Comparison of ENCODE assay signal across 8 mouse cellular contexts in the genomic region with DNA sequence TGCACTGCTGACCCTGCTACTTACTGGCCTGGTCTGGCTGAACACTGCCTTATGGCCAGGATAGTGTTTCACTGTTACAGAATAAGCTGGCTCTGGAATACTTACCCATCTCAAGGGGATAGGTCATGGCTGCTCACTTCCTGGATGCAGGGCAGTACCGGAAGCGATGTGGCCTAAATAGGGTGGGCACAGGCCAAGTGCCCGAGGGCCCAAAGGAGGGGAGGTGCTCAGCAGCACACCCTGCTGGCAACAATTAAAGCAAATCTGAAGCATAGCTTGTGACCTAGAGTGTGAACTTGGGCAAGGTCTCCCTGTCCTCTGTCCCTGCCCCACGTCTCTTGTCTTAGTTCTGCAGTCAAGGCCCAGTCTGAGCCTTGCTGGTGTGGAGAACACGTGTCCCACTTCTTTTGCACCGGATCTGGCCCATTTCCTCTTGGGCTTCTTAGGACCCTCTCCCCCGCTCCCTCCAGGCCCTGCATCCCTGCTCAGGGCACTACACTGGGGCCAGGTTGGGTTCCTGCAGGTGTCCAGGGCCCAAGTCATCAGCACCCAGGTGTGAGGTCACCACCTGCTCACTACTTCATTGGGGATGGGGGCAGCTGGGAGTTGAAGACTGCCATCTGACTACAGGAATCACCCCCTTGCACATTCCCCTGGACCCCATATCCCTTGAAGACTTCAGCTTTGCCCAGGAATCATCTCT. TPM values are rescaled to one million over a fixed set of nuclear protein-coding genes. Genes with fewer than 3 reads are reported as not detected.
DNase-seq lines count a peak whose midpoint lies in the region; ATAC-seq and TF ChIP-seq lines count a peak whose summit lies in the region.
"Had no signal": no experiment of that assay in that cellular context is flagged by ENCODE, and none has a peak within 500 bp of the region (broad histone marks: within the 10 kb centered on the region; RNA-seq: fewer than 3 reads in every experiment).

No protein-coding gene starts in this region.

- no peak overlapping the region for H3ac ChIP-seq in C2C12 (ENCODE audit: control insufficient read depth, insufficient read length, low read depth)

- peak; percentile 36 for TF ChIP-seq RAD21 in MEL (IDR thresholded peaks at IDR 0.05; ENCODE audit: low read depth, low read length)

- H3K27me3 ChIP-seq in kidney, adult 2 months (replicated peaks; ENCODE audit: control insufficient read depth, insufficient read depth, low read length), result no peaks in the 10 kb centered on the region
- H3K27me3 ChIP-seq in kidney, embryonic 16.5 days (ENCODE audit: insufficient read depth, low read length), result no peaks in the 10 kb centered on the region
- H3K27me3 ChIP-seq in C2C12 (ENCODE audit: control insufficient read depth, insufficient read depth, insufficient read length) (no peaks in the 10 kb centered on the region), MEL (ENCODE audit: control insufficient read depth in 1 of 2, insufficient read depth in 2 of 2, low read length in 2 of 2) (no peaks in the 10 kb centered on the region)
- H3K27me3 ChIP-seq in kidney, postnatal 0 days (ENCODE audit: insufficient read depth, low read length), result no peaks in the 10 kb centered on the region
- H3K27me3 ChIP-seq: midbrain, embryonic 12.5 days had no signal

- H3K79me3 ChIP-seq in C2C12 (ENCODE audit: low read depth), result peaks cover 9% of the 10 kb centered on the region

- no peak for TF ChIP-seq EP300 in MEL (IDR thresholded peaks at IDR 0.05; ENCODE audit: low read depth in 1 of 2, low read length in 2 of 2)

- peak; percentile 64 for DNase-seq in kidney, adult 2 months
- DNase-seq in MEL (ENCODE audit: low read depth, low spot score), result peak; percentile 48
- DNase-seq in kidney, postnatal 0 days (ENCODE audit: low spot score), result peak; percentile 65

- no peaks in the 10 kb centered on the region for H3K36me3 ChIP-seq in kidney, adult 2 months (ENCODE audit: control insufficient read depth, insufficient read depth, low read length)
- H3K36me3 ChIP-seq in kidney, embryonic 16.5 days (ENCODE audit: insufficient read depth, low read length), result 0 out of 2 replicates have a peak, but pooled peaks cover 3% of the 10 kb centered on the region
- no peaks in the 10 kb centered on the region for H3K36me3 ChIP-seq in C2C12 (ENCODE audit: control insufficient read depth, insufficient read depth)
- no peaks in the 10 kb centered on the region; a peak in 2 of 4 replicates for H3K36me3 ChIP-seq in MEL (ENCODE audit: control insufficient read depth in 1 of 2, insufficient read depth in 2 of 2, low read length in 2 of 2)
- peaks cover 9% of the 10 kb centered on the region; the same call in 1 of the 2 replicates for H3K36me3 ChIP-seq in kidney, postnatal 0 days (ENCODE audit: insufficient read depth, low read length)

- no peak for ATAC-seq in kidney, embryonic 16.5 days (ENCODE audit: low FRiP score, low TSS enrichment)
- ATAC-seq in kidney, postnatal 0 days (replicated peaks; ENCODE audit: low FRiP score, low read depth), result 0 out of 2 replicates have a peak, but pooled peaks have one; percentile 2
- no peak for ATAC-seq in activated CD4-positive, CD25-positive, alpha-beta regulatory T cell, adult 4 months
- no peak for ATAC-seq in megakaryocyte-erythroid progenitor cell, adult 5-6 weeks (replicated peaks; ENCODE audit: low FRiP score, low TSS enrichment, poor library complexity, severe bottlenecking)

- TF ChIP-seq POLR2A in kidney, adult 2 months (IDR thresholded peaks at IDR 0.05; ENCODE audit: low read depth, low read length), result no peak
- peak in 1 of 2 experiments; percentile 53; a peak in 2 of 4 replicates for TF ChIP-seq POLR2A in MEL (IDR thresholded peaks at IDR 0.05; ENCODE audit: control insufficient read depth in 1 of 2, insufficient read depth in 1 of 2, low read depth in 1 of 2, low read length in 2 of 2, poor library complexity in 1 of 2)

- H3K4me3 ChIP-seq in kidney, adult 2 months (ENCODE audit: insufficient read depth, low read depth, low read length), result no peak overlapping the region
- H3K4me3 ChIP-seq in kidney, embryonic 16.5 days (ENCODE audit: low read length), result no peak overlapping the region
- no peak overlapping the region for H3K4me3 ChIP-seq in C2C12 (ENCODE audit: insufficient read depth, poor library complexity, severe bottlenecking)
- no peak overlapping the region for H3K4me3 ChIP-seq in MEL (ENCODE audit: control insufficient read depth in 1 of 2, insufficient read depth in 1 of 2, low read depth in 2 of 2, low read length in 2 of 2)
- H3K4me3 ChIP-seq in kidney, postnatal 0 days (replicated peaks; ENCODE audit: low read depth, low read length), result no peak overlapping the region
- H3K4me3 ChIP-seq: midbrain, embryonic 12.5 days had no signal

- no peak overlapping the region for H3K27ac ChIP-seq in kidney, adult 2 months (ENCODE audit: insufficient read depth, low read depth, low read length)
- H3K27ac ChIP-seq in kidney, embryonic 16.5 days (ENCODE audit: low read length), result no peak overlapping the region
- H3K27ac ChIP-seq in MEL (ENCODE audit: control insufficient read depth, low read depth, low read length), result no peak overlapping the region
- H3K27ac ChIP-seq in kidney, postnatal 0 days, result no peak overlapping the region

- H3K9me3 ChIP-seq in kidney, embryonic 16.5 days (ENCODE audit: low read length), result no peaks in the 10 kb centered on the region
- H3K9me3 ChIP-seq in MEL (replicated peaks; ENCODE audit: insufficient read depth, low read length), result no peaks in the 10 kb centered on the region
- no peaks in the 10 kb centered on the region for H3K9me3 ChIP-seq in kidney, postnatal 0 days (replicated peaks; ENCODE audit: low read length)
- H3K9me3 ChIP-seq: midbrain, embryonic 12.5 days had no signal

- H3K79me2 ChIP-seq in C2C12 (ENCODE audit: control insufficient read depth, insufficient read depth) (peaks cover 14% of the 10 kb centered on the region), MEL (ENCODE audit: control insufficient read depth, insufficient read depth, low read length, poor library complexity) (peaks cover 16% of the 10 kb centered on the region)

- H3K9ac ChIP-seq in kidney, embryonic 16.5 days (replicated peaks; ENCODE audit: low read length), result no peak overlapping the region
- no peak overlapping the region for H3K9ac ChIP-seq in MEL (ENCODE audit: control insufficient read depth, low read depth, low read length, poor library complexity, severe bottlenecking)
- H3K9ac ChIP-seq in kidney, postnatal 0 days (ENCODE audit: low read depth, low read length), result no peak overlapping the region
- H3K9ac ChIP-seq: midbrain, embryonic 12.5 days had no signal

- peak; percentile 70 for TF ChIP-seq CTCF in kidney, adult 2 months (conservative IDR thresholded peaks at IDR 0.05; ENCODE audit: insufficient read depth, insufficient read length, low read depth, low read length)
- TF ChIP-seq CTCF in C2C12 (IDR thresholded peaks at IDR 0.05; ENCODE audit: control insufficient read depth, insufficient read depth, insufficient read length) (peak; percentile 53), MEL (IDR thresholded peaks at IDR 0.05 in 2 of 3, conservative IDR thresholded peaks at IDR 0.05 in 1 of 3; ENCODE audit: control insufficient read depth in 1 of 3, insufficient read depth in 1 of 3, low read depth in 2 of 3, low read length in 3 of 3, poor library complexity in 1 of 3, severe bottlenecking in 1 of 3) (peak; percentile 63 to 67 (median 64))
- TF ChIP-seq CTCF in kidney, postnatal 0 days (IDR thresholded peaks at IDR 0.05; ENCODE audit: low read depth), result peak; percentile 73

- 35% methylated on average over 7 of the region's 7 CpGs for WGBS in kidney, adult 2 months
- 44% methylated on average over 7 of the region's 7 CpGs for WGBS in kidney, embryonic 16.5 days
- WGBS in kidney, postnatal 0 days, result 41% methylated on average over 7 of the region's 7 CpGs

- H3K4me1 ChIP-seq in kidney, adult 2 months (ENCODE audit: control insufficient read depth, insufficient read depth, low read length), result peaks cover 22% of the 10 kb centered on the region
- peaks cover 6% of the 10 kb centered on the region for H3K4me1 ChIP-seq in kidney, embryonic 16.5 days (ENCODE audit: insufficient read depth, low read length)
- peaks cover 0 to 8% of the 10 kb centered on the region in 2 experiments; a peak in 1 of 4 replicates for H3K4me1 ChIP-seq in MEL (ENCODE audit: control insufficient read depth in 1 of 2, insufficient read depth in 2 of 2, low read length in 2 of 2)
- peaks cover 4% of the 10 kb centered on the region; the same call in 1 of the 2 replicates for H3K4me1 ChIP-seq in kidney, postnatal 0 days (replicated peaks; ENCODE audit: insufficient read depth, low read length)

- no peak overlapping the region for H3K4me2 ChIP-seq in kidney, embryonic 16.5 days (replicated peaks; ENCODE audit: low read depth, low read length)
- H3K4me2 ChIP-seq in kidney, postnatal 0 days (ENCODE audit: low read length), result no peak overlapping the region
- H3K4me2 ChIP-seq: midbrain, embryonic 12.5 days had no signal

RNA-seq across cellular contexts. Expression of a gene that starts 4.3 kb away (rescaled TPM):
- polyA plus RNA-seq in kidney, adult 2 months (2012; rRNA removed), result 37.2 and 38.4 TPM in 2 replicates
- polyA plus RNA-seq in kidney, embryonic 16.5 days (2015; fragmentation: Nextera tagmentation; extraction: Ambion mirVana), result 63.3 and 67.1 TPM in 2 replicates
- polyA plus RNA-seq in C2C12 (2012; fragmentation: generic; extraction: Trizol), result 66.5 TPM
- 109 and 141 TPM in 2 replicates for total RNA-seq in MEL (2012; rRNA removed)
- polyA plus RNA-seq in MEL (2012; ENCODE audit: insufficient read depth in 1 of 2, insufficient read length in 2 of 2, low read depth in 1 of 2, low replicate concordance in 2 of 2, missing spikeins in 1 of 2), result 100 to 1,000 TPM in 1 of 2 experiments, not detected in 1; 191 TPM
- 55.9 and 57.5 TPM in 2 replicates for polyA plus RNA-seq in kidney, postnatal 0 days (2015; fragmentation: Nextera tagmentation; extraction: Ambion mirVana)
- 100 to 1,000 TPM in 1 of 2 experiments, 10 to 100 TPM in 1; 88.6 to 103 TPM for polyA plus RNA-seq in activated CD4-positive, CD25-positive, alpha-beta regulatory T cell, adult 4 months (2017; shearing (Covaris generic))
- total RNA-seq in megakaryocyte-erythroid progenitor cell, adult 5-6 weeks (2014; fragmentation: Nextera tagmentation), result 107 and 121 TPM in 2 replicates
- total RNA-seq in megakaryocyte-erythroid progenitor cell, adult 5-6 weeks (2017), result 35.5 and 97.0 TPM in 2 replicates

RNA-seq across cellular contexts. Expression of a gene that starts 4.6 kb away (rescaled TPM):
- 55.5 and 69.0 TPM in 2 replicates for polyA plus RNA-seq in kidney, adult 2 months (2012; rRNA removed)
- polyA plus RNA-seq in kidney, embryonic 16.5 days (2015; fragmentation: Nextera tagmentation; extraction: Ambion mirVana), result 46.2 and 50.4 TPM in 2 replicates
- 37.0 TPM for polyA plus RNA-seq in C2C12 (2012; fragmentation: generic; extraction: Trizol)
- total RNA-seq in MEL (2012; rRNA removed), result 27.2 and 34.5 TPM in 2 replicates
- 10 to 100 TPM in 1 of 2 experiments, not detected in 1; 30.2 TPM for polyA plus RNA-seq in MEL (2012; ENCODE audit: insufficient read depth in 1 of 2, insufficient read length in 2 of 2, low read depth in 1 of 2, low replicate concordance in 2 of 2, missing spikeins in 1 of 2)
- 53.4 and 55.9 TPM in 2 replicates for polyA plus RNA-seq in kidney, postnatal 0 days (2015; fragmentation: Nextera tagmentation; extraction: Ambion mirVana)
- polyA plus RNA-seq in activated CD4-positive, CD25-positive, alpha-beta regulatory T cell, adult 4 months (2017; shearing (Covaris generic)), result 10 to 100 TPM; 38.5 to 50.9 TPM
- 24.6 and 29.3 TPM in 2 replicates for total RNA-seq in megakaryocyte-erythroid progenitor cell, adult 5-6 weeks (2014; fragmentation: Nextera tagmentation)
- 11.8 and 12.2 TPM in 2 replicates for total RNA-seq in megakaryocyte-erythroid progenitor cell, adult 5-6 weeks (2017)

RNA-seq across cellular contexts. Expression of a gene that starts 13.0 kb away (rescaled TPM):
- polyA plus RNA-seq in kidney, adult 2 months (2012; rRNA removed), result 32.2 and 40.7 TPM in 2 replicates
- polyA plus RNA-seq in kidney, embryonic 16.5 days (2015; fragmentation: Nextera tagmentation; extraction: Ambion mirVana), result 36.5 and 38.5 TPM in 2 replicates
- polyA plus RNA-seq in C2C12 (2012; fragmentation: generic; extraction: Trizol) (11.2 TPM), MEL (2012; ENCODE audit: insufficient read depth in 1 of 2, insufficient read length in 2 of 2, low read depth in 1 of 2, low replicate concordance in 2 of 2, missing spikeins in 1 of 2) (10 to 100 TPM in 1 of 2 experiments, not detected in 1; 15.1 TPM)
- total RNA-seq in MEL (2012; rRNA removed), result 19.5 and 26.8 TPM in 2 replicates
- polyA plus RNA-seq in kidney, postnatal 0 days (2015; fragmentation: Nextera tagmentation; extraction: Ambion mirVana), result 29.5 and 29.6 TPM in 2 replicates
- polyA plus RNA-seq in activated CD4-positive, CD25-positive, alpha-beta regulatory T cell, adult 4 months (2017; shearing (Covaris generic)), result 10 to 100 TPM; 12.8 to 26.0 TPM
- total RNA-seq in megakaryocyte-erythroid progenitor cell, adult 5-6 weeks (2014; fragmentation: Nextera tagmentation), result 9.1 and 11.8 TPM in 2 replicates
- 13.7 and 15.2 TPM in 2 replicates for total RNA-seq in megakaryocyte-erythroid progenitor cell, adult 5-6 weeks (2017)

RNA-seq across cellular contexts. Expression of a gene that starts 13.0 kb away (rescaled TPM):
- 162 and 199 TPM in 2 replicates for polyA plus RNA-seq in kidney, adult 2 months (2012; rRNA removed)
- polyA plus RNA-seq in kidney, embryonic 16.5 days (2015; fragmentation: Nextera tagmentation; extraction: Ambion mirVana), result 102 TPM in 2 replicates
- 107 TPM for polyA plus RNA-seq in C2C12 (2012; fragmentation: generic; extraction: Trizol)
- 60.1 and 74.8 TPM in 2 replicates for total RNA-seq in MEL (2012; rRNA removed)
- polyA plus RNA-seq in MEL (2012; ENCODE audit: insufficient read depth in 1 of 2, insufficient read length in 2 of 2, low read depth in 1 of 2, low replicate concordance in 2 of 2, missing spikeins in 1 of 2), result 10 to 100 TPM in 1 of 2 experiments, not detected in 1; 82.0 TPM
- polyA plus RNA-seq in kidney, postnatal 0 days (2015; fragmentation: Nextera tagmentation; extraction: Ambion mirVana), result 141 TPM in 2 replicates
- 10 to 100 TPM; 77.7 to 87.5 TPM for polyA plus RNA-seq in activated CD4-positive, CD25-positive, alpha-beta regulatory T cell, adult 4 months (2017; shearing (Covaris generic))
- total RNA-seq in megakaryocyte-erythroid progenitor cell, adult 5-6 weeks (2014; fragmentation: Nextera tagmentation), result 63.9 and 78.3 TPM in 2 replicates
- total RNA-seq in megakaryocyte-erythroid progenitor cell, adult 5-6 weeks (2017), result 31.3 and 37.6 TPM in 2 replicates

RNA-seq across cellular contexts. Expression of a gene that starts 14.4 kb away (rescaled TPM):
- polyA plus RNA-seq in kidney, adult 2 months (2012; rRNA removed), result 112 and 115 TPM in 2 replicates
- 78.1 and 86.1 TPM in 2 replicates for polyA plus RNA-seq in kidney, embryonic 16.5 days (2015; fragmentation: Nextera tagmentation; extraction: Ambion mirVana)
- polyA plus RNA-seq in C2C12 (2012; fragmentation: generic; extraction: Trizol) (19.8 TPM), MEL (2012; ENCODE audit: insufficient read depth in 1 of 2, insufficient read length in 2 of 2, low read depth in 1 of 2, low replicate concordance in 2 of 2, missing spikeins in 1 of 2) (10 to 100 TPM in 1 of 2 experiments, not detected in 1; 22.1 TPM)
- 24.4 and 29.1 TPM in 2 replicates for total RNA-seq in MEL (2012; rRNA removed)
- 87.1 and 93.1 TPM in 2 replicates for polyA plus RNA-seq in kidney, postnatal 0 days (2015; fragmentation: Nextera tagmentation; extraction: Ambion mirVana)
- polyA plus RNA-seq in activated CD4-positive, CD25-positive, alpha-beta regulatory T cell, adult 4 months (2017; shearing (Covaris generic)), result 10 to 100 TPM; 51.5 to 53.2 TPM
- 54.4 and 85.5 TPM in 2 replicates for total RNA-seq in megakaryocyte-erythroid progenitor cell, adult 5-6 weeks (2014; fragmentation: Nextera tagmentation)
- total RNA-seq in megakaryocyte-erythroid progenitor cell, adult 5-6 weeks (2017), result 40.5 and 46.3 TPM in 2 replicates
